Comparison of ENCODE assay signal across 7 mouse cellular contexts in genomic region chr17:11975062-11975607, GRCm38 (mm10).
A peak's percentile ranks its signal among the peaks of the same experiment; 100 is the strongest.
DNase-seq lines count a peak whose midpoint lies in the region; ATAC-seq and TF ChIP-seq lines count a peak whose summit lies in the region.

No protein-coding gene starts in this region.

- no peak for TF ChIP-seq POLR2A in thymus, adult 2 months (IDR thresholded peaks at IDR 0.05; ENCODE audit: control insufficient read depth, extremely low read depth, insufficient read depth, low read length, poor library complexity)
- TF ChIP-seq POLR2A in testis, adult 2 months (IDR thresholded peaks at IDR 0.05; ENCODE audit: control insufficient read depth, low read depth, low read length): no peak

- H3K36me3 ChIP-seq in thymus, adult 2 months (ENCODE audit: control insufficient read depth, insufficient read depth, low read length): no peaks in the 10 kb centered on the region
- H3K36me3 ChIP-seq in kidney, embryonic 16.5 days (ENCODE audit: insufficient read depth, low read length): no peaks in the 10 kb centered on the region
- H3K36me3 ChIP-seq in lung, postnatal 0 days (ENCODE audit: insufficient read depth, low read length): no peaks in the 10 kb centered on the region
- H3K36me3 ChIP-seq in testis, adult 2 months (ENCODE audit: control insufficient read depth, insufficient read depth, low read length): no peaks in the 10 kb centered on the region

- H3K9ac ChIP-seq in kidney, embryonic 16.5 days (replicated peaks; ENCODE audit: low read length): no peak overlapping the region
- no peak overlapping the region for H3K9ac ChIP-seq in lung, postnatal 0 days (replicated peaks; ENCODE audit: low read depth)

- ATAC-seq in kidney, embryonic 16.5 days (ENCODE audit: low FRiP score, low TSS enrichment): peak; percentile 69
- peak; percentile 86 for ATAC-seq in lung, postnatal 0 days

- H3K27ac ChIP-seq in thymus, adult 2 months (ENCODE audit: control insufficient read depth, insufficient read depth, low read length): no peak overlapping the region
- H3K27ac ChIP-seq in kidney, embryonic 16.5 days (ENCODE audit: low read length): no peak overlapping the region
- no peak overlapping the region for H3K27ac ChIP-seq in lung, postnatal 0 days (ENCODE audit: low read length)
- no peak overlapping the region for H3K27ac ChIP-seq in testis, adult 2 months (ENCODE audit: control insufficient read depth, insufficient read depth, low read depth, low read length)

- H3K4me1 ChIP-seq in thymus, adult 2 months (replicated peaks; ENCODE audit: control insufficient read depth, insufficient read depth, low read length): no peaks in the 10 kb centered on the region
- peaks cover 21% of the 10 kb centered on the region for H3K4me1 ChIP-seq in kidney, embryonic 16.5 days (ENCODE audit: insufficient read depth, low read length)
- H3K4me1 ChIP-seq in lung, postnatal 0 days (ENCODE audit: insufficient read depth, low read depth, low read length): no peaks in the 10 kb centered on the region
- H3K4me1 ChIP-seq in testis, adult 2 months (ENCODE audit: control insufficient read depth, insufficient read depth, low read length): no peaks in the 10 kb centered on the region; the same call in 1 of the 2 replicates

- H3K27me3 ChIP-seq in thymus, adult 2 months (ENCODE audit: control insufficient read depth, insufficient read depth, low read length): no peaks in the 10 kb centered on the region
- peaks cover 5% of the 10 kb centered on the region; the same call in 1 of the 2 replicates for H3K27me3 ChIP-seq in kidney, embryonic 16.5 days (ENCODE audit: insufficient read depth, low read length)
- no peaks in the 10 kb centered on the region for H3K27me3 ChIP-seq in lung, postnatal 0 days (replicated peaks; ENCODE audit: insufficient read depth, low read length)
- no peaks in the 10 kb centered on the region for H3K27me3 ChIP-seq in testis, adult 2 months (ENCODE audit: control insufficient read depth, insufficient read depth, low read length)

- no peak for TF ChIP-seq EP300 in lung, postnatal 0 days (IDR thresholded peaks at IDR 0.05)

- no peak for TF ChIP-seq CTCF in thymus, adult 2 months (IDR thresholded peaks at IDR 0.05; ENCODE audit: borderline replicate concordance, control insufficient read depth, extremely low read depth, insufficient read depth, low read length, poor library complexity)
- peak; percentile 82 for TF ChIP-seq CTCF in lung, postnatal 0 days (IDR thresholded peaks at IDR 0.05)
- peak; percentile 44; the same call in 1 of the 2 replicates for TF ChIP-seq CTCF in testis, adult 2 months (IDR thresholded peaks at IDR 0.05; ENCODE audit: control insufficient read depth, insufficient read depth, insufficient replicate concordance, low read depth, low read length)

- H3K9me3 ChIP-seq in kidney, embryonic 16.5 days (ENCODE audit: low read length): no peaks in the 10 kb centered on the region
- H3K9me3 ChIP-seq in lung, postnatal 0 days (ENCODE audit: low read length): no peaks in the 10 kb centered on the region

- no peak overlapping the region for H3K4me2 ChIP-seq in kidney, embryonic 16.5 days (replicated peaks; ENCODE audit: low read depth, low read length)
- no peak overlapping the region for H3K4me2 ChIP-seq in lung, postnatal 0 days (replicated peaks; ENCODE audit: low read depth, low read length)

- peak; percentile 30 for DNase-seq in thymus, postnatal 4 days
- no peak for DNase-seq in thymus, adult 2 months
- DNase-seq in c-Kit-positive CD71-negative TER-119-negative erythroid progenitor cells, embryonic 14.5 days (ENCODE audit: low read depth): peak; percentile 36
- DNase-seq in frontal cortex, postnatal 36 days (ENCODE audit: low spot score in 2 of 2): peak; percentile 56 to 69
- DNase-seq in lung, postnatal 0 days (ENCODE audit: low spot score): peak; percentile 62

- H3K4me3 ChIP-seq in thymus, adult 2 months (ENCODE audit: control insufficient read depth, insufficient read depth, low read length): no peak overlapping the region
- H3K4me3 ChIP-seq in kidney, embryonic 16.5 days (ENCODE audit: low read length): no peak overlapping the region
- H3K4me3 ChIP-seq in lung, postnatal 0 days (ENCODE audit: low read depth, low read length): no peak overlapping the region
- H3K4me3 ChIP-seq in testis, adult 2 months (ENCODE audit: control insufficient read depth, low read depth, low read length): no peak overlapping the region

- 39% methylated on average over 7 of the region's 7 CpGs for WGBS in thymus, adult 2 months
- 14% methylated on average over 7 of the region's 7 CpGs for WGBS in kidney, embryonic 16.5 days
- 23% methylated on average over 7 of the region's 7 CpGs for WGBS in lung, postnatal 0 days
